Mouse (Mus musculus) T-helper 1 cell (primary cell): ENCODE data around the gene 4930435E12Rik.
"Not testable (repeated sequence)": the region's sequence is repeated elsewhere in the genome, so short reads cannot be mapped to it uniquely, and the experiment has no call there.

Source experiments
- in situ Hi-C: fragments of 300-600 bp; cut with MboI, MseI; formaldehyde crosslinking; loops from one replicate; pipeline ENCODE4 v1.15.1; 2025; ENCODE audit warnings: high pct_unique_total_duplicates

Gene 4930435E12Rik

DNA sequence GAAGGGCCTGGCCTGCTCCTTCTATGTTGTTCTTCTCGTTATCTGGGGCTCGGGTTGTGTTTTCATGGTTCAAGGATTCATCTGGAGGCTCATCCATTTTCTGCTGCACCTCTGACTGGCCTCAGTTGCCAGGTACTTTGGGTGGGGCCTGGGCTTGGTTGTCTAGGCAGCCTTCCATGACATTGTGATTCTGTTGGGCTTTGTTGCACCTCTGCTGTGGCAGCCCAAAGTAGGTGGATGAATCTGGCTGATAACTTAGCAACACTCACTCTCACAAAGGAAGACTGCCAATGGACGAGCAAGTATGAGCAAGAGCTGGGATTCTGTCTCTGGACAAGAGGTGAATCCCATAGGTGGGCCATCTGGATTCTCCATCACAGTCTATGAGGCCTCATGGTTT lies at the start of gene 4930435E12Rik:
4930435E12Rik (minus strand) TSS at position 101 of the 400 bp plus-strand sequence.
- in situ Hi-C loops = no loop called here

DNA sequence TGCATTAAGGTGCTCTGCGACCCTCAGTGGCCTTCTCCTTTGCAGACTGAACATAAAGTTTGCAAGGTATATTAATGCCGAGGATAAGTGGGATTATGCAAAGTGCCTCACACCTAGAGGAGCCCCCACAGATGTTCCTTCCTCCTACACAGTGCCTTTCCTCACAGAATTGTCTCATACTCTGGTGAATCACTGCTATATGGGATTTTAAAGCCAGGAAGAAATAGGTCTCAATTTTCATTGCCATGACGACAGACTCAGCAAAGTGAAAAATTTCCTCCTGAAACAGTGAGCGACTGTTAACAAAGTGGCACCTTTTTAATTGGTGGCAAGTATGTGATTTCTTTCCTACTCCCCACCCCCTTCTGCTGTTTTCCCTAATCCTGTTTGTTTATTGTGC lies 45.9 kb upstream of the 4930435E12Rik start:
- in situ Hi-C loops = no loop called here

DNA sequence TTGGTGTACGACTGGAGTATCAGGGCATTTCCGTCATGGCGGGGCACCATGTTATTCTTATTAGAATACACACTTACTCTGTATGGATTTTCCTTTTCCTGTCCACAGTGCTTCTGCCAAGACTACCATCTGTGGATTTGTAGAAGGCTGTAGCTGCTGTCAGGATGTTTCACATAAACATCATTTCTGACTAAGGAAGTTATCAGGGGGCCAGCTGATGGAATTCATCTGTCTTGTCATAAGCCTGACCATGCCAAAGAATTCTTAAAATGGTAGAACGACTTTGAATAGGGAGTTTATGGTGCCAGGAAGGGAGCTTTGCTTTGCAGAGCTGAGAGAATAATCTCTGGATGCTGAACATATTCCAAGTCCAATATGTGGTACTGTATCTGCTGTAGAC lies 44.7 kb upstream of the 4930435E12Rik start:
- in situ Hi-C loops = no loop called here

DNA sequence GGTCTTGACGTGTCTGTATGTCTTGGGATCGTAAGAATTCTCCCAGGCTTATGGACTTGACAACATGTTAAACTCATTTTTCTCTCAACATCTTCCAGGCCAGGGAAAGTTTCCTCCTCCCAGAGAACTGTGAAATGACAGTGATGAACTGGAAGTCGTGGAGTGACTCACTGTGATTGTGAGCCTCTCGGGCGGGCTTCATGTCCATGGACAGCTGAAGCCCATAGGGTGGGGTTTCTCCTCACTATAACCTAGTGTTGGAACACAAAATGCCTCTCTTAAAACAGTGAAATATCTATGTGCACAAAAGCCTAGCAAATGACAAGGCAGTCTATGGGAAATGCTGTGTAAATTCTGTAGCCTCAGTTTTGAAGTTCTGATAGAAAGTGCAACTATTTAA lies 35.8 kb upstream of the 4930435E12Rik start:
- in situ Hi-C loops = no loop called here

DNA sequence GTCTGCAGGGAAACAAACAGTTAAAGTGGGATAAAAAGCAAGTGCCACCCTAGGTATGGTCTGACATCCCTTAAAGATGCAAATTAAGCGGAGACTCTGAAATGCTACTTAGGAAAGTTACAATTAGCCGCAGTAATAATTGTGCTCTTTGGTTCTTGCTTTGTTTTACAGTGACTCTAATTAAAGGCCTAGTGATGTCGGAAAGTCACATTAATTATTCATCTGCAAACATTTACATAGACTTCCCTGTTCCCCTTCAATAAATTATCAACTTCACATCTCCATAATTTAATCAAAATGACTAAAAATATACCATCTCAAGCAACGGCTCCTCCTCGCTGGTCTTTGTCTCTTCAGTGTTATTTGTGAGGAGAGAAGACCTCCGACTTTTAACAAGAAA lies 32.0 kb upstream of the 4930435E12Rik start:
- in situ Hi-C loops = no loop called here

DNA sequence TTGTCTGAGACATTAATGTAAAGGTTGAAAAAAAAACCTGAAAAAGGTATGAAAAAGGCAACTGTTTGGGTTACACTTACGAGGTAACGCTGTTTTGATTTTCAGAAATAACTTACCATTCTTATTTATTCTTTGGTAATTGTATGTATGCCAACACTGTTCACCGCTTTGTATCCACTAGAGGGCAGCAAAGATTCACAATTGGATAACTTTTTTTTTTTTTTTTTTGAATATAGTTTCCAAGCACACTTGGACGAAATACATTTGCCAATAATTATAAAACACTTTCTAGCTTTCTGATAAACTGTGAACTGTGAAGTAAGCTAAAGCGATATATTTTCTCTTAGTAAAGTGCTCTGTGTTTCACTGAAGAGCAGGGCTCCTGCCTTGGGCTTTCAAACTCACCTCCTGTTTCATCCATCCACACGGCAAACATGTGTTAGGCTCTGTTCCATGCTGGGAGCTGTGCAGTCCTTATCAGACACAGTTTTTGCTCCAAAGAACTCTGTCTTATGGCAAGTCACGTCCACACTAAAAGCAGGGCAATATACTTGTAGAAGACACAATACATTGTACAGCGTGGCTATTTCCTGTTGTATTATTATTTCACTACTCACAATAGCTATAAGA lies 29.7 kb upstream of the 4930435E12Rik start:
- in situ Hi-C loops = loop anchor here (5.0 kb wide), 1 partner anchor 194 kb away; no protein-coding TSS in a partner anchor

DNA sequence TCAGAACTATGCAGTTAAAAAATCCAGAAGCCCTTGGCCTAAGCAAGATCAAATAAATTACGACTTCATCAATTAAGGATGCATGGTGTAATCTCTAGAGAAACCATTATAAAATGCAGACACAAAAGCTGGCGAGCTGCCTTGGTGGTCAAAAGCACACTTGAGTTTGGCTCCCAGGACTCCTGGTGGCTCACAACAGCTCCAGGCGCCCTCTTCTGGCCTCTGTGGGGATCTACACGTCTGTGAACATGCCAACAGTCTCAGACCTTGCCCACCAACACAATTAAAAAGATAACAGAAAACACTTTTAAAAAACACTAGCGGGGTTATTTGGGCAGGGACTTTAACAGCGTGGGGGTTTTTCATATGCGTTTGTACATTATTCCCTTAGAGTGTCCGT lies 16.0 kb downstream of the 4930435E12Rik start:
- in situ Hi-C loops = no loop called here

DNA sequence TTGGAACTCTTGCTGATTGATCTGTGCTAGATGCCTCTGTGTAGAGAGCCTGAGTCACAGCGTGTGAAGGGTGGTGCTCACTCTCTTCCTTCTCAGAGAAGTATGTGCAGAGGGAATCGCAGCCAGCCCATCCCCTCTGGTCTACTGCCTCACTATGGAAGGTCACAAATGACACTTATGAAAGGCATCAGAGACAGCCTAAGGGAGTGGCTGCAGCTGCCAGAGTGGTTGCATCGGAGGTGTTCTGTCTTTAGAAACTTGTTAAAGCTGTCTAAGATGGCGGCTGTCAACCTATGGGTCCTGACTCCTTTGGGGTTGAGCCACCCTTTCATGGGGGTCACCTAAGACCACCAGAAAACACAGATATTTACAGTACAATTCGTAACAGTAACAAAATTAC lies 18.4 kb downstream of the 4930435E12Rik start:
- in situ Hi-C loops = no loop called here

DNA sequence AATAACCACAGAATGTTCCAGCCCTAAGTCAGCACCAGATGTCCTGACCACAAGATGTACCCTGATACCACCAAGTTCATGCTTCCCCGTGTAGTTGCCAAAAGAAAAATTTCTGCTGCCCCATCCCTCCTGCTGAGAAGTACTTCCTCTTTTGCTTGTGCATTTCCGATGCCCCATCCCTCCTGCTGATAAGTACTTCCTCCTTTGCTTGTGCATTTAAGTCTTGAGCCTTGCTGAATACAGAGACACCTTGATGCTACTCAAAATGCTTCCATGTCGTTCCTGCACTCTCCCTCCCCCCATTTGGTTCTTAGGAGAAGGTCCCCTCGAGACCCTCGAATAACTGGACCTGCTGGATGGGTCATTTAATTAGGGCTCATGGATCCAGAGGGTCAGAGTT lies 20.8 kb downstream of the 4930435E12Rik start:
- in situ Hi-C loops = not testable (repeated sequence)

DNA sequence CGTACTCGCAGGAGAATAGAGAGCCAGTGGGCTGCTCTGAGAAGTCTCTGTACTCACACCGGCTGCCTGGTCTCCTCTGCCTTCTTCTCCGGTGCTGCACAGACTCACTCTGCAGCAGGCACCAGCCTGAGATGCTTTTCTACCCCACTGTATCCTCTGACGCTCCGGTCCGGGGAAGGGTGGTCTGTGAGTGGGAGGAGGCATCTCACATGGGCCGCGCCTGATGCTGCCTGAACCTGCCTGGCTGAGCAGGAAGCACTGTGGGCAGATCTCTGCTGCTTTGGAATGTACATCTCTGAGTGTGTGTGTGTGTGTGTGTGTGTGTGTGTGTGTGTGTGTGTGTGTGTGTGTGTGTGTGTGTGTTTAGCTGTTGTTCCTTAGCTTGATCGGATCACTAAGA lies 28.5 kb downstream of the 4930435E12Rik start, which contains the start of gene Upk1b:
Upk1b (minus strand) TSS at position 238 of the 400 bp plus-strand sequence.
- in situ Hi-C loops = no loop called here

DNA sequence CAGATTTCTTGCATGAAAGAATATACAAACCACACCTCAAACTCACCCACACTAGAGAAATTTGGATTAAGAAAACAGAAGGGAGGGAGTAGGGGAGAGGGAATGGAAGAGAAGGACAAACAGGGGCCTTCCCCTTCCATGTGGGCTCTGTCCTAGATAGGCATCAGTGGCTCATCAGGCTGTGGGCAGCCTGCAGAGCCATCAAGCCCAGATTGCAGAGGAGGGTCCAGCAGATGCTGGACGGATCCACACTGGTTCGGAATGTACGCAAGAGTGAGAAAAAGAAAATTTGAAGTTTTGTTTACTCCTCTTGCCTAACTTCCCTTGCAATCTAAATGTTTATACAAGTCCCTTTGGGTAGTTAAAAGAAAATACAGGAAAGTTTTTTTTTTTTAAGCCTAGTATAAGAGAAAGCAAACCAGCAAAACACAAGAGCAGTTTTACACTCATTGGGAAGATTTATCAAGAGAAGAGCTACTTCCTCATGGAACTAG lies 29.5 kb downstream of the 4930435E12Rik start:
- in situ Hi-C loops = loop anchor here (10.0 kb wide), 1 partner anchor 174 kb away; no protein-coding TSS in a partner anchor

DNA sequence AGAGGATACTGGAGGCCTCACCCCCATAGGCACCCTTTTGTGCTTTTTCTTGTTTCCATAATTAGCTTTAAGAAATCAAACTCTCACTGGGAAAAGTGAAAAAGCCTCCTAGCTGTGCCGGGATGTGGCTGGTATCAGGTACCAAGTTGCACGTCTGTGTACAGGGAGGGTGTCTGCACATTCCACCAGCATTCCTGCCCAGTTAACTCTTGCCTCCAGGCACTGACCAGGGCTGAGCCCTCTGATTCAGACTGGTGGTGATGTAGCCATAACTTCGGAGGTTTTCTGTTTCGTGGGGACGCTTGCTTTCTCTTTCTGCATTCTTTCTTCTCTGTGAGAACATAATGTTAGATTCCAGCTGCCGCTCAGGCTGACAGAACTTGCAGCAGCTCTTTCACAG lies 35.4 kb downstream of the 4930435E12Rik start:
- in situ Hi-C loops = loop anchor here (10.0 kb wide), 1 partner anchor 168 kb away; no protein-coding TSS in a partner anchor

DNA sequence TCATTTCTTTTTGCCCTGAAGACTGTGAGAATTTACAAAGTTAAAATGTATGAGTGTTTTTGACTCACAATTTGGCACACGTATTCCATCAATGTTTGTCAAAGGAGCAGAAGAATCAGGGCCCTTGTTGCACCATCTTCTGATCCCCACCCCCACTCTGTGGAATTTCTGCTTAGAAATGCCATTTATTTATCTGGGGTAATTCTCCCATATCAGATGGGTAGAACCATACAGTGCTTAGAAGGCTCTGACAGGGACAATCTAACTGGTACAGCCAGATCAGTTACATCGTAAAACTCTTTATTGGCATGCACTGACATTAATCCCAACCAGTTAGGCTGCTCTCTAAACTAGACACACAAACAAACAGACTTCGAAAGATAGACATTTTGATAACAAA lies 38.6 kb downstream of the 4930435E12Rik start:
- in situ Hi-C loops = loop anchor here (5.0 to 10.0 kb wide), 2 partner anchors 98 to 165 kb away; no protein-coding TSS in a partner anchor

DNA sequence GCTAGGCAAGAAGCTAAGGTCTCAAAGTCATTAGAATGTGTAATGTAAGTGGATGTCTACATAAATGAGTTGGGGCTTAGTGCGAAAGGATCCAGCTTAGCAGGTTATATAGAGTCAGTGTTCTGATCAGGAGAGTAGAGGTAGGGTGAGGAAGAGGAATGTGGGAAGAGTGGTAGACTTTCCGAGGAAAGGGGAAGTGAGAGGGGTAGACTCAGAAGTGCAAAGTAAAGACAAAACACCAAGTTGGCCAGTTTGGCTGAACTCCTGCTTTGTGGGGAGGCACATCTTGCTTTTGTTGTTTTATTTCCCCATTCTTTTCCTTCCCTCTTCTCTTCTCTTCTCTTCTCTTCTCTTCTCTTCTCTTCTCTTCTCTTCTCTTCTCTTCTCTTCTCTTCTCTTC lies 39.5 kb downstream of the 4930435E12Rik start:
- in situ Hi-C loops = loop anchor here (5.0 kb wide), 1 partner anchor 97 kb away; no protein-coding TSS in a partner anchor

DNA sequence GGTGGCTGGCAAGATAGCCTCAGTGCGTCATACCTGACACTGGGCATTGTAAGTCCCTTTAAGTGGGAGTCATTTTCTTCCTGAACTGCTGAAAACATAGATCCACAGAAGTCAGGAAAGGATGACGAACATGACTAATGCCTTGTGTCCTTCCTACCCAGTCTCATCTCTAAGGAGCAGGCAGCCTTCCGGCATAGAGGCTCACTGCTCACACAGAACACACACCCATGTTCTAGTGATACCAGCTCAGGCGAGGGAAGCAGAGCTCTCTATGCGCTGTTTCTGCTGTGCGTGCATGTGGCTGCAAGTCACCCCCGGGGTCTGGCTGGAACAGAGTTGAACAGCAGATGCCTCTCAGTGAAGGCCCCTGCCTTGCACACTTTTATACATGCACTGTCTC lies 43.2 kb downstream of the 4930435E12Rik start:
- in situ Hi-C loops = loop anchor here (5.0 kb wide), 1 partner anchor 93 kb away; no protein-coding TSS in a partner anchor

DNA sequence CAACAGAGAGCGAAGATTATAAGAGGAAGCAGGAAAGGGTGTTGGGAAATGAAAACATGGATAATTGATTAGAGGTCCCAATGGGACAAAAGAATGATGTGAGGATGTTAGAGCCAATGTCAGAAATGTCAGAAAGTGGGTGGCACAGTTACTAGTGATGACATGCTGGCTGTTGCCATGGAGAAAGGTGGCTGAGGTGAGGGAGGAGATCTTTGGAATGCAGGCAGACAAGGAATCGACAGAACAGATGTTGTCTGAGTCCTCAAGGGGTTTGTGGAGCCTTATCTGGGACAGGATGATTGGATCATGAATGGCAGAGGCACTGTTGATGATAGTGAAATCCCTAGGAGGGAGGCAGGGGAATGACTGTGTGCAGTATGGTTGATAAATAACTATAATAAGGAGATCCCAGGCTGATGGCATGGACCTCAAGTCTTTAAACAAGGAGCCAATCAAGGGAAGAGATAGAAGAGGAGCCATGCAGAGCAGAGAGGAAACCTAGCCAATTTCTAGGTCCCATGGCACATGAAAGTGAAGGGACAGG lies 46.0 kb downstream of the 4930435E12Rik start:
- in situ Hi-C loops = no loop called here

DNA sequence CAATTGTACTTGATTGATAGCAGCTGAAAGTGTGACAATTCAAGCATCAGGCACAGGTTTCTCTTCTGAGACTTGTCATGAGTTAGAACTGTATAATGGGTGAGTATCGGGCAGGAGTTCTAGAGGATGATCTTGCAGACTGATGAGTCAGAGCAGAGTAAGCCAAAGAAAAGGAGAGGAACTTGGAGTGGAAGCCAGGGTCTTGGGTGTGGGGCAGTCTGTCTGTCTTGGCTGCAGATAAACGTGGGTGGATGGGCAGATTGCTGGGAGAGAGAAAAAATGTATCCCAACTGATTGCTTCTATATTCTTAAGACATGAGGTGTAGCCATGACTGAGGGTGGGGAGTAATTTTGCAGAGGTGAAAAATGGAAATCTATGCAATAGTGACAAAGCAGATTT lies 46.6 kb downstream of the 4930435E12Rik start:
- in situ Hi-C loops = no loop called here

DNA sequence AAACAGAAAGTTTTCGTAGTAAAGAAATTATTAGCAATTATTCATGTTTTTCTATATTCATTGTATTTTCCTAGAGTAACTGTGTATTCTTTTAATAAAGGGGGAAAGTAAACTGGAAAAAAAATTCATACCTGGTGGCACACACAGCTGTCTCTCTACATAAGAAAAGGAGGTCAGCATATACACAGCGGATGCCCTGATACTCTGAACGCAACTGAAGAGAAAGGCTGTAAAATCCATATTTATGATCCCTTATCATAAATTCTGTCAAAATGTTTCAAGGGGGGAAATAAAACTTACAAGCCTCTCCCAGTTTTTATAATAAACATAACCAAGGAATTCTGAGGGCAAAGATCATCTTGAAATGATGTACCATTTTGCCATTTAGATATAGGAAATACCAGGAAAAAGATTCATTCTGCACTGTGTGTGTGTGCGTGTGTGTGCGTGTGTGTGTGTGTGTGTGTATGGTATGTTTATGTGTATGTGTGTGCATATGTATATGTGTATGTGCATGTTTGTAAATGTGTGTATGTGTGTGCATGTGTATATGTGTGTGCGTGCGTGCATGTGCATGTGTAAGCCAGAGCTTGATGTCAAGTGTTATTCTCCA lies 47.5 kb downstream of the 4930435E12Rik start:
- in situ Hi-C loops = no loop called here

DNA sequence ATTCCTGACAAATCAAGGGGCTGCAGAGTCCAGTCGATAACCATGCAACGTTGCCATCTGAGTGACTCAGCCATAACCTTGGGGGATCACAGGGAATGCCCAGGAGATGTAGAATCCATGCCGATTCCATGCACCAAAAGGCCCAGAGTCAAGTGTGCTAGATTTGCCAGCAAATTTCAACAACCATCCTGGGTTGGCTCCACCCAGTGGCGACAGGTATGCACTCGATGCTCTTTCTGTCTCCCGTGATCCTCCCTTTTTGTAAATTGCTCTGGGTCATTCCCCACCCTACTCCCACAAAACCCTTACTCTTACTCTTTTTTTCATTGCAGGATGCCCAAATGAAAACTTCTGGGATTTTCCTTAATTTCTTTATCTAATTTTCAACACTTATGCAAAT lies 52.2 kb downstream of the 4930435E12Rik start:
- in situ Hi-C loops = no loop called here

DNA sequence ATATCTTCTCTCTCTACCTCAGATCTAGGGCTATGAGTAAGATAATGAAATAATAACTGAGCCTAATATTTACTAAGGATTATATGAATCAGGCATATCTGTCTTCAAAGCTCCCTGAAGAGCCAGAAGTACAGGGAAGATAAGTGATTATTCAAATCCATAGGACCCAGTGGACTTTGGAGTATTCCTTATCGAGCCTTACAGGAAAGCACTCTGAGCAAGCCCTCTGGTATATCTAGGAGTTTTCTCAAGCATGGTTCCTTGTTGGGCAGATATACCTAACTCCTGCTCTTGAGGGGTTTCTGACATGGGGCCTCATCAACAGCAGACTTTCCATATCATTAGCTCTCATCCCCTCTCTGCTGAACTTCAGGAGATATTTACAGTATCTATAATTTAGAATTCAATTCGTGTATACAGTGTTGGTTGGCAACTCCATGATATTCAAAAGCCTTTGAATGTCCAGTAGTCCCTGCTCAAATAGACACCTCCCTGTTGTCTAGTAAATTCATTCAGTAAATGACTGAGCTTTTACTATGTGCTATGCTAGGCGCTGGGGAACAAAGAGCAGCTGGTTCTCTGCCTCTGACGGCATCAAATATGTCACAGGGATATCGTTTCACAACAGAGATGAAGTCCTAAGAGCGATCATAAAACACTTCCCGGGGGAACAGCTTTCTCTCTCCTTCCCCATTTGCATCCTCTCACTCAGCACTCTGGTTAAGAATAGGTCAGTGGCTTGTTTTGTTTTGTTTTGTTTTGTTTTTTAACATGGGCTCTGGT lies 53.4 kb downstream of the 4930435E12Rik start:
- in situ Hi-C loops = no loop called here

DNA sequence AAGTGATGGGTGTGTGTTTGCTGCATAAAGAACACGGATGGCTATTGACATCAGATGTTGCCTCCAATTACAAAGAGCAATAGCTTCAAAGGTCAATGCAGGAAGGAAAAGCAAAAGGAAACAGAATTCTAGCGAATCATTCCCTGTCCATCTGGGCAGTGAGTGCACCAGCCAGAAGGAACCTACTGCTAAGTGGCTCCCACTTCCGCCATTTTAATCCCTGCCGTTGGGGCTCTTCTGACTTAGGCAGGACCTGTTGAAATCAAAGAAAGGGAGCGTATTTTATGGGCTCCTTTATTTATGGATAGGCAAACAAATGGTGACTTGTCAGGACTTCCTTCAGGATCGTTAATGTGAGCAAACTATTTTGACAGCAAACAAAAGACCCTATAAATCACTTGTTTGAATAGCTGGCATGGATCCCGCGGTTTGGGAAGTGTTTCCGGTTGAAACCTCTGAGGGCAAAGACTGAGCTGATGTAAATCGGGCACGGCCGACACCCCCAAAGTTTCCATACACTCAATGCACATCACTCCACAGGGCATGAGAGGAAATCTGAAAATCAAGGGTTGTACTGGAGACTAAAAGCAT lies 55.5 kb downstream of the 4930435E12Rik start:
- in situ Hi-C loops = no loop called here
